Mouse (Mus musculus) G1E (cell line): ENCODE measurements around the gene Zfp760.

Experiments used
- CTCF ChIP-seq: IDR thresholded peaks from 2 replicates; pipeline ENCODE4 v1.5.1; 2012; ENCODE audit warnings: low read depth, low read length, inconsistent platforms, mixed read lengths
- GATA1 ChIP-seq: IDR thresholded peaks from 2 replicates; pipeline ENCODE4 v1.6.1; 2012; ENCODE audit warnings: borderline replicate concordance, low read length, inconsistent platforms, mixed read lengths
- TAL1 ChIP-seq: conservative IDR thresholded peaks from 2 replicates; pipeline ENCODE4 v1.6.1; 2012; ENCODE audit warnings: low read depth, low read length, inconsistent platforms, mixed read lengths

DNA sequence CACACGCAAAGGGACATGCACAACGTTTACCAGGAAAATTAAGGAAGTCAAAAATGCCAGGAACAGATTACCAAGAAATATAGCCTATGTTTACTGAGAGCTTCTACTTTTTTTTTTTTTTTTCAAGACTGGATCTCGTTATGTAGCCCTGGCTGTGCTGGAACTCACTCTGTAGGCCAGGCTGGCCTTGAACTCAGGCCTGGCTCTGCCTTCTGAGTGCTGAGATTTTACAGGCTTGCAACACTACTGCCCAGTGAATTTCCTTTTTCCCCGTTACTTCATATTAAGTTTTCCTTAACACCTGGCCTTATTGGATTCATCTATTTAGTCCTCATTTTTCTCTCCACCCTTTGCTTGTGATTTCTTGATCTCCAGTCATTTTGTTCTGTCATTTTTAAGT is 25.5 kb downstream of the Zfp760 start:
- TF ChIP-seq CTCF (no peak), TAL1 (no peak), GATA1 (no peak)
